ENCODE assay signal across 10 mouse cellular contexts in genomic region chr13:113903255-113903654, GRCm38 (mm10).
"Had no signal": no experiment of that assay in that cellular context is flagged by ENCODE, and none has a peak within 500 bp of the region (broad histone marks: within the 10 kb centered on the region; RNA-seq: fewer than 3 reads in every experiment).

No protein-coding gene starts in this region.

- H3K4me2 ChIP-seq: kidney, embryonic 15.5 days; lung, embryonic 15.5 days; midbrain, embryonic 13.5 days had no signal

- H3K4me1 ChIP-seq: limb, embryonic 10.5 days; lung, embryonic 15.5 days; midbrain, embryonic 13.5 days had no signal

- H3K9ac ChIP-seq: kidney, embryonic 15.5 days; lung, embryonic 15.5 days; midbrain, embryonic 13.5 days had no signal

- H3K27me3 ChIP-seq: kidney, embryonic 15.5 days; lung, embryonic 15.5 days; midbrain, embryonic 13.5 days had no signal

- H3K27ac ChIP-seq: kidney, embryonic 15.5 days; left cerebral cortex, adult 2 months; limb, embryonic 10.5 days; lung, embryonic 15.5 days; macrophage; midbrain, embryonic 13.5 days had no signal

- H3K36me3 ChIP-seq: kidney, embryonic 15.5 days; limb, embryonic 10.5 days; lung, embryonic 15.5 days; midbrain, embryonic 13.5 days had no signal

- H3K9me3 ChIP-seq: kidney, embryonic 15.5 days; limb, embryonic 10.5 days; lung, embryonic 15.5 days; midbrain, embryonic 13.5 days had no signal

- DNase-seq: kidney, postnatal 25 days; lung, postnatal 14 days; right cerebral cortex, postnatal 25 days; thymus, postnatal 36 days had no signal

- H3K4me3 ChIP-seq: kidney, embryonic 15.5 days; left cerebral cortex, adult 2 months; limb, embryonic 10.5 days; lung, embryonic 15.5 days; midbrain, embryonic 13.5 days had no signal

- ATAC-seq: midbrain, embryonic 13.5 days had no signal
